Mouse (Mus musculus): ENCODE data around the gene Kif5c. TPM values are rescaled to one million over a fixed set of nuclear protein-coding genes. Genes with fewer than 3 reads are reported as not detected.

The Kif5c gene
- total RNA-seq, 2 experiments from 2014 or later: 1.0 to 1.3 TPM

- intact Hi-C loops (cut with DNase I): no loop called here
These were observed 149.8 kb downstream of the Kif5c start for GRCm38 (mm10) chr2:49768916-49769315.

GRCm38 (mm10) chr2:49770440-49770839, 151.3 kb downstream of the Kif5c start:
- intact Hi-C loops (cut with DNase I): no loop called here

More at GRCm38 (mm10) chr2:49768916-49769315, 149.8 kb downstream of the Kif5c start:
- no peak for DNase-seq (ENCODE audit: low spot score)

GRCm38 (mm10) chr2:49771172-49771571, 152.1 kb downstream of the Kif5c start:
- intact Hi-C loops (cut with DNase I): no loop called here
- no peak for DNase-seq (ENCODE audit: low spot score)

More at GRCm38 (mm10) chr2:49770440-49770839, 151.3 kb downstream of the Kif5c start:
- DNase-seq (ENCODE audit: low spot score): no peak

- intact Hi-C loops (cut with DNase I): no loop called here
- no peak for DNase-seq (ENCODE audit: low spot score)
These were observed 154.3 kb downstream of the Kif5c start for GRCm38 (mm10) chr2:49773194-49773931.

- intact Hi-C loops (cut with DNase I): no loop called here
- DNase-seq (ENCODE audit: low spot score): no peak
These were observed 155.1 kb downstream of the Kif5c start for GRCm38 (mm10) chr2:49774180-49774579.

- no peak for DNase-seq (ENCODE audit: low spot score)
- intact Hi-C loops (cut with DNase I): no loop called here
These were observed 156.1 kb downstream of the Kif5c start for GRCm38 (mm10) chr2:49775187-49775586.

GRCm38 (mm10) chr2:49775735-49776134, 156.6 kb downstream of the Kif5c start:
- intact Hi-C loops (cut with DNase I): no loop called here

GRCm38 (mm10) chr2:49776407-49776806, 157.3 kb downstream of the Kif5c start:
- DNase-seq (ENCODE audit: low spot score): no peak
- intact Hi-C loops (cut with DNase I): no loop called here

More at GRCm38 (mm10) chr2:49775735-49776134, 156.6 kb downstream of the Kif5c start:
- DNase-seq (ENCODE audit: low spot score): no peak

GRCm38 (mm10) chr2:49787376-49788050, 168.4 kb downstream of the Kif5c start, which contains the start of gene Lypd6b:
TSS of gene Lypd6b (plus strand) at chr2:49787688.
- intact Hi-C loops (cut with DNase I): no loop called here
- no peak for DNase-seq (ENCODE audit: low spot score)

GRCm38 (mm10) chr2:49788051-49788418, 168.9 kb downstream of the Kif5c start:
- intact Hi-C loops (cut with DNase I): no loop called here
- DNase-seq (ENCODE audit: low spot score): no peak

- no peak for DNase-seq (ENCODE audit: low spot score)
- intact Hi-C loops (cut with DNase I): no loop called here
These were observed 169.5 kb downstream of the Kif5c start for GRCm38 (mm10) chr2:49788643-49789042.

GRCm38 (mm10) chr2:49789078-49789477, 170.0 kb downstream of the Kif5c start:
- DNase-seq (ENCODE audit: low spot score): no peak
- intact Hi-C loops (cut with DNase I): no loop called here

- DNase-seq (ENCODE audit: low spot score): no peak
- intact Hi-C loops (cut with DNase I): no loop called here
These were observed 170.4 kb downstream of the Kif5c start for GRCm38 (mm10) chr2:49789504-49789903.

- DNase-seq (ENCODE audit: low spot score): peak; percentile 45
These were observed 178.5 kb downstream of the Kif5c start for GRCm38 (mm10) chr2:49797444-49798143.

GRCm38 (mm10) chr2:49804448-49804847, 185.3 kb downstream of the Kif5c start:
- intact Hi-C loops (cut with DNase I): no loop called here
- no peak for DNase-seq (ENCODE audit: low spot score)

More at GRCm38 (mm10) chr2:49797444-49798143, 178.5 kb downstream of the Kif5c start:
- intact Hi-C loops (cut with DNase I): no loop called here

- intact Hi-C loops (cut with DNase I): no loop called here
These were observed 186.8 kb downstream of the Kif5c start for GRCm38 (mm10) chr2:49805736-49806371.

GRCm38 (mm10) chr2:49809496-49809895, 190.4 kb downstream of the Kif5c start:
- intact Hi-C loops (cut with DNase I): no loop called here
- DNase-seq (ENCODE audit: low spot score): no peak

More at GRCm38 (mm10) chr2:49805736-49806371, 186.8 kb downstream of the Kif5c start:
- DNase-seq (ENCODE audit: low spot score): no peak

- intact Hi-C loops (cut with DNase I): no loop called here
- no peak for DNase-seq (ENCODE audit: low spot score)
These were observed 192.3 kb downstream of the Kif5c start for GRCm38 (mm10) chr2:49811420-49811819.

GRCm38 (mm10) chr2:49811871-49812363, 192.8 kb downstream of the Kif5c start:
- no peak for DNase-seq (ENCODE audit: low spot score)
- intact Hi-C loops (cut with DNase I): no loop called here

- DNase-seq (ENCODE audit: low spot score): no peak
- intact Hi-C loops (cut with DNase I): no loop called here
These were observed 194.1 kb downstream of the Kif5c start for GRCm38 (mm10) chr2:49813151-49813550.

All from heart, postnatal 25 days (tissue).